In the genomic region with DNA sequence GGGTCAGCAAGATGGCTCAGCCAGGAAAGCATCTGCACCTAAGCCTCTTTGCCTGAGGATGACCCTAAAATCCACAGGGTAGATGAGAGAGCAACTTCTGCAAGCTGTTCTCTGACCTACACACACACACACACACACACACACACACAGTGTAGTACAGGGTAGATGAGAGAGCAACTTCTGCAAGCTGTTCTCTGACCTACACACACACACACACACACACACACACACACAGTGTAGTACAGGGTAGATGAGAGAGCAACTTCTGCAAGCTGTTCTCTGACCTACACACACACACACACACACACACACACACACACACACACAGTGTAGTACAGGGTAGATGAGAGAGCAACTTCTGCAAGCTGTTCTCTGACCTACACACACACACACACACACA, we compare ENCODE assay signal across 8 mouse cellular contexts.
DNase-seq lines count a peak whose midpoint lies in the region; ATAC-seq and TF ChIP-seq lines count a peak whose summit lies in the region.
"Not testable (repeated sequence)": the region's sequence is repeated elsewhere in the genome, so short reads cannot be mapped to it uniquely, and the experiment has no call there.

No protein-coding gene starts in this region.

- not testable (repeated sequence) for H3K9me3 ChIP-seq in MEL (replicated peaks; ENCODE audit: insufficient read depth, low read length); embryonic facial prominence, embryonic 15.5 days (replicated peaks); heart, embryonic 14.5 days (ENCODE audit: control insufficient read depth, low read length); intestine, postnatal 0 days (ENCODE audit: control insufficient read depth); liver, embryonic 13.5 days (replicated peaks); neural tube, embryonic 14.5 days (ENCODE audit: control insufficient read depth, low read length)

- peaks cover 0 to 30% of the 10 kb centered on the region in 2 experiments; a peak in 2 of 4 replicates for H3K36me3 ChIP-seq in MEL (ENCODE audit: control insufficient read depth in 1 of 2, insufficient read depth in 2 of 2, low read length in 2 of 2)
- not testable (repeated sequence) for H3K36me3 ChIP-seq in embryonic facial prominence, embryonic 15.5 days; heart, embryonic 14.5 days (ENCODE audit: control insufficient read depth, insufficient read depth, low read length); intestine, postnatal 0 days (ENCODE audit: control insufficient read depth, insufficient read depth); liver, embryonic 13.5 days; neural tube, embryonic 14.5 days (ENCODE audit: control insufficient read depth, insufficient read depth, low read length)

- not testable (repeated sequence) for H3K27me3 ChIP-seq in MEL (ENCODE audit: control insufficient read depth in 1 of 2, insufficient read depth in 2 of 2, low read length in 2 of 2); embryonic facial prominence, embryonic 15.5 days; heart, embryonic 14.5 days (ENCODE audit: control insufficient read depth, insufficient read depth, low read length); intestine, postnatal 0 days (replicated peaks; ENCODE audit: control insufficient read depth, insufficient read depth, low read length); liver, embryonic 13.5 days; neural tube, embryonic 14.5 days (ENCODE audit: control insufficient read depth, insufficient read depth, low read length)

- not testable (repeated sequence) for H3K4me2 ChIP-seq in embryonic facial prominence, embryonic 15.5 days (replicated peaks); heart, embryonic 14.5 days (ENCODE audit: low read length); intestine, postnatal 0 days (replicated peaks; ENCODE audit: low read depth); liver, embryonic 13.5 days; neural tube, embryonic 14.5 days (ENCODE audit: low read depth, low read length)

- ATAC-seq in embryonic facial prominence, embryonic 15.5 days (ENCODE audit: insufficient number of reproducible peaks, low FRiP score, low TSS enrichment, low read depth), result peak; percentile 75; the same call in 1 of the 2 replicates
- peak; percentile 26; the same call in 1 of the 2 replicates for ATAC-seq in heart, embryonic 14.5 days (ENCODE audit: insufficient number of reproducible peaks, insufficient read depth, low FRiP score, low read depth)
- peak; percentile 41; the same call in 1 of the 2 replicates for ATAC-seq in intestine, postnatal 0 days
- peak; percentile 67 for ATAC-seq in liver, embryonic 13.5 days (ENCODE audit: low read depth)
- peak; percentile 87 for ATAC-seq in megakaryocyte progenitor cell, adult 5-6 weeks (replicated peaks; ENCODE audit: poor library complexity)
- 0 out of 2 replicates have a peak, but pooled peaks have one; percentile 43 for ATAC-seq in neural tube, embryonic 14.5 days (ENCODE audit: low read depth)

- peaks cover 0 to 34% of the 10 kb centered on the region in 2 experiments; a peak in 3 of 4 replicates for H3K4me1 ChIP-seq in MEL (ENCODE audit: control insufficient read depth in 1 of 2, insufficient read depth in 2 of 2, low read length in 2 of 2)
- not testable (repeated sequence) for H3K4me1 ChIP-seq in embryonic facial prominence, embryonic 15.5 days; intestine, postnatal 0 days (replicated peaks; ENCODE audit: control insufficient read depth, insufficient read depth, low read length); neural tube, embryonic 14.5 days (ENCODE audit: control insufficient read depth, insufficient read depth, low read length)
- H3K4me1 ChIP-seq in heart, embryonic 14.5 days (ENCODE audit: control insufficient read depth in 2 of 2, insufficient read depth in 2 of 2, low read length in 2 of 2), result peaks cover 4 to 11% of the 10 kb centered on the region in 2 experiments
- peaks cover 14% of the 10 kb centered on the region for H3K4me1 ChIP-seq in liver, embryonic 13.5 days (replicated peaks)

- DNase-seq in MEL (ENCODE audit: low read depth, low spot score); liver, embryonic 13.5 days: not testable (repeated sequence)
- DNase-seq in thymus, postnatal 4 days, result peak; percentile 23

- not testable (repeated sequence) for TF ChIP-seq EP300 in MEL (IDR thresholded peaks at IDR 0.05; ENCODE audit: low read depth in 1 of 2, low read length in 2 of 2)

- not testable (repeated sequence) for H3K79me2 ChIP-seq in MEL (ENCODE audit: control insufficient read depth, insufficient read depth, low read length, poor library complexity)

- H3K27ac ChIP-seq in MEL (ENCODE audit: control insufficient read depth, low read depth, low read length), result peak overlapping the region; percentile 70
- not testable (repeated sequence) for H3K27ac ChIP-seq in embryonic facial prominence, embryonic 15.5 days (replicated peaks); heart, embryonic 14.5 days (replicated peaks in 1 of 2; ENCODE audit: control insufficient read depth in 1 of 2, insufficient read depth in 1 of 2, low read depth in 2 of 2, low read length in 2 of 2); intestine, postnatal 0 days (ENCODE audit: low read depth, low read length); liver, embryonic 13.5 days; neural tube, embryonic 14.5 days (ENCODE audit: low read depth, low read length)

- H3K4me3 ChIP-seq in MEL (ENCODE audit: control insufficient read depth in 1 of 2, insufficient read depth in 1 of 2, low read depth in 2 of 2, low read length in 2 of 2); embryonic facial prominence, embryonic 15.5 days (replicated peaks); heart, embryonic 14.5 days (ENCODE audit: control insufficient read depth in 1 of 2, insufficient read depth in 1 of 2, low read depth in 1 of 2, low read length in 2 of 2); intestine, postnatal 0 days (ENCODE audit: low read depth, low read length); liver, embryonic 13.5 days (replicated peaks); neural tube, embryonic 14.5 days (ENCODE audit: low read depth, low read length): not testable (repeated sequence)

- TF ChIP-seq CTCF in MEL (IDR thresholded peaks at IDR 0.05 in 2 of 3, conservative IDR thresholded peaks at IDR 0.05 in 1 of 3; ENCODE audit: control insufficient read depth in 1 of 3, insufficient read depth in 1 of 3, low read depth in 2 of 3, low read length in 3 of 3, poor library complexity in 1 of 3, severe bottlenecking in 1 of 3); intestine, postnatal 0 days (IDR thresholded peaks at IDR 0.05; ENCODE audit: low read depth): not testable (repeated sequence)

- not testable (repeated sequence) for TF ChIP-seq RAD21 in MEL (IDR thresholded peaks at IDR 0.05; ENCODE audit: low read depth, low read length)

- H3K9ac ChIP-seq in MEL (ENCODE audit: control insufficient read depth, low read depth, low read length, poor library complexity, severe bottlenecking); embryonic facial prominence, embryonic 15.5 days; heart, embryonic 14.5 days (ENCODE audit: low read length); intestine, postnatal 0 days (ENCODE audit: low read depth, low read length); liver, embryonic 13.5 days; neural tube, embryonic 14.5 days (replicated peaks; ENCODE audit: low read depth, low read length): not testable (repeated sequence)

- TF ChIP-seq POLR2A in MEL (IDR thresholded peaks at IDR 0.05; ENCODE audit: control insufficient read depth in 1 of 2, insufficient read depth in 1 of 2, low read depth in 1 of 2, low read length in 2 of 2, poor library complexity in 1 of 2), result not testable (repeated sequence)

Comparison
In these comparisons a context has a peak if more than half of its experiments do, and no peak if none do; other contexts are left out.
1. ATAC-seq: peak in every context shown above with its lines; median percentile 87 in megakaryocyte progenitor cell, adult 5-6 weeks; 75 in embryonic facial prominence, embryonic 15.5 days; 67 in liver, embryonic 13.5 days; 43 in neural tube, embryonic 14.5 days; 41 in intestine, postnatal 0 days; 26 in heart, embryonic 14.5 days.